Mouse (Mus musculus) R1 (cell line): ENCODE measurements around the gene Ago4.

ENCODE experiments used
- DNase-seq: peaks from one replicate; pipeline ENCODE4 v3.0.0-alpha.2; 2018; ENCODE audit warnings: low read depth, low spot score

Ago4 gene

DNA sequence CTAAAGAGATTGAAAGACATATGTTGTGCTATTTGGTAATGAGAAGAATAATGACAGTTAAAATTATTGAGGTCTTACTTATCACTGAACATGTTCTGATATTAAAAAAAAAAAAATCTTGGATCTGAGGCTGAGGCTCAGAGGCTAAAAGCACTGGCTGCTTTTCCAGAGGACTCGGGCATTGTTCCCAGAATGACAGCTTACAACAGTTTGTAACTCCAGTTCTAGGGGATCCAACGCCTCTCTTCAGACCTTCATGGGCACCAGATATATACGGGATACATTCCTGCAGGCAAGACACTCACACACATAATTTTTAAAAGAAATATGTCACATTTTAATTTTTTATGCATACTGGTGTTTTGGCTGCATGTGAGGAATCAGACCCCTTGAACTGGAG is 7.1 kb downstream of the Ago4 start:
- no peak for DNase-seq

DNA sequence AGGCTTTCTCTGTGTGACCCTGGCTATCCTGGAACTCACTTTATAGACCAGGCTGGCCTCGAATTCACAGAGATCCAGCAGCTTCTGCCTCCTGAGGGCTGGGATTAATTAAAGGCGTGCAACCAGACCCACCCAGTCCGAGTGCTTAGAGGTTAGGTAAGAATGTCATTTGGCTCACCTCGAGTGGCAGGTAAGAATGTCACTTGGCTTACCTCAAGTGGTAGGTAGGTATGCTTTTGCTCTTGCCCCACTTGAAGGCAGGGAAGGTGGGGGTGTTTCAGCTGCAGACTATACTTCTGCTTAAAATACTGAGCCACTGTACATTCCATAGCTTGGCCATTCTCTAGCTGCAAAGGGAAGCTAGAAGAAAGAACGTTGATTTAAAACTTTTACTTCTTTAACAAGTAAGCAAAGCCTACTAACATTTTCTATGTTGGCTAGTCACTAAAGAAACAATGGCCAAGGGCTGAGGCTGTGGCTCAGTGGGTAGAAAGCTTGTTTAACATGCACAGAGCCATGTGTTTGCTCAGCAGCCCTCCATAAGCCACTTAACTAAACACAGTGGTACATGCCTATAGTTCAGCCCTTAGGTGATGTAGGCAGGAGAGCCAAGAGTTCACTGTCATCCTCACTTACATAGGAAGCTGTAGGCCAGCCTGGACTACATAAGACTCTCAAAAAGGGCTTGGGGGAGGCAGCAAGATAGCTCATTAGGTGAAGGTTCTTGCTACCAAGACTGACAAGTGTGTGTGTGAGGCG is 20.8 kb downstream of the Ago4 start:
- no peak for DNase-seq

DNA sequence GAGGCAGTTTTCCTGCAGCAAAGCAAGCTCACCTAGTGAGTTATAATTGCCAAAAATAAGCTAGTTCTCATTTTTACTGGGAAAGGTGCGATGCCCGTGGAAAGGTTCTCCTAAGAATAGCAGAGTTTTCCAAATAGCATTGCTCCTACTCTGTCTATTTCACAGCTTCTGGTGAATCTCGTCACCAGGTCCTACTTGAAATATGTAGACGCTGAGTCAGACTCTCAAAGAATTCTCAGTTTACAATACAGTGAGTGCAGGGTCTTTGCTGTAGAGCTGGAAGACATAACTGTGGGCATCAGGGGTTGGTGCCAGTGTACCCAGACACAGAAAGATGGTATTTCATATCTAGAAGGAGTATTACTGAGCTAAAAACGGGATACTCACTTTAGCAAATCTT is 22.3 kb downstream of the Ago4 start:
- DNase-seq: no peak

DNA sequence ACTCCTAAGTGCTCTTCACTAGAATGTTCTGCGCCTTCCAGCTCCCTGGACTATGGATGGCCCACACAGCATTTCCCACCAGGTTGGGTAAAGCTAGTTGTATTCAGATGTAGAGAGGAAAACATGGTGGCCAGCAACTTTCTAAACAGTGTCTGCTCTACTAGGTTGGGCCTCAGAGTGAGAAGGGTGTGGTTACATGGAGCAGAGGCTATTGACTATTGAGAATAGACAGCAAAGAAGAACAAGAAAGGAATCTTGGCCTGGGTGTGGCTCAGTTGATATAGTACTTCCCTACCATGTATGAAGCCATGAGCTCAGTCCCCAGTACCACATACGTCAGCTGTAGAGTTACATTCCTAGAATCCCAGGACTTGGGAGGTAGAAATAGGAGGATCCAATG is 24.2 kb downstream of the Ago4 start:
- no peak for DNase-seq

DNA sequence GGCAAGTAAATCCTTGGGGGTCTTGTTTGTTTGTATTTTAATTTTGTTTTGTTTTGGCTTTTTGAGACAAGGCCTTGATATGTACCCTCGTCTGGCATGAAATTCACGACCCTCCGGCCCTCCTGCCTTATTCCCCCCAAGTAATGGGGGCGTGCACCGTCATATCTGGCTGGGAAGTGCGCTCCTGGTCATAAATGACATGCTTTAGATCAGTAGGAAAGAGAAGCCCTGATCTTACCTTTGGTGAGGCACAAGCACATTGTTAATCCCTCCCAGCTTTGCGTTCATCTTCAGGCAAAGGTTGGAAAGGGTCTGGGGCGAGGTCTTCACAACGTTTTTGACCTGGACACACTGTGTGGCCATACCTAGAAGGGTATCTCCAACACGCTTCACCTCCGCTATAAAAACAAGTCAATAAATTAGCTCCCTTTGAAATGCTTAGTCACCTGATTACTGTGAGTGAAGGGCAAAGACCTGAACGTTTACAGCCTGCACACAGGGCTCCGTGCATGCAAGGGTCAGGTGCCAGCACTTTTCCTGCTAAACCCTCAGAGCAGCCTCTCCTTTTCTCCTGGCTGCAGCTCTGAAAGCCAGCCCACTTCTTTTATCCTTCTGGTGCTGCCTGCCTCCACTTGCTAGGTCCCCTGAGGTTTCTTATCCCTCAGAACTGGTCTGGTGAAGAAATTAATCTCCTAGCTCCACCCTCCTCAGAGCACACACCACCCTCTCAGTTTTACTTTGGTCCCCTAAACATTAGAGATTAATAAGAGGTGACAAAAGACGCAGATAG is 25.0 kb downstream of the Ago4 start:
- DNase-seq: no peak

DNA sequence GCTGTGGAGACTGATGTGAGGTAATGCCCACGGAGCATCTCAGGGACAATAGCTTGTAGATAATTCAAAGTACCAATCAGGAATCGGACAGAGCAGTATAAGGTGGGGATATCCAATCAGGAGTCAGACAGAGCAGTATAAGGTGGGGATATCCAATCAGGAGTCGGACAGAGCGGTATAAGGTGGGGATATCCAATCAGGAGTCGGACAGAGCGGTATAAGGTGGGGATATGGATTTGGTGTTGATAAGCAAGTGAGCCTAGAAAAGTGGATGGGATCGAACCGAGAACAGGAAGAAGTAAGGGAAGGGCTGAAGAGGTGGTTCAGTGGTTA is 30.3 kb downstream of the Ago4 start:
- DNase-seq: peak; percentile 62

DNA sequence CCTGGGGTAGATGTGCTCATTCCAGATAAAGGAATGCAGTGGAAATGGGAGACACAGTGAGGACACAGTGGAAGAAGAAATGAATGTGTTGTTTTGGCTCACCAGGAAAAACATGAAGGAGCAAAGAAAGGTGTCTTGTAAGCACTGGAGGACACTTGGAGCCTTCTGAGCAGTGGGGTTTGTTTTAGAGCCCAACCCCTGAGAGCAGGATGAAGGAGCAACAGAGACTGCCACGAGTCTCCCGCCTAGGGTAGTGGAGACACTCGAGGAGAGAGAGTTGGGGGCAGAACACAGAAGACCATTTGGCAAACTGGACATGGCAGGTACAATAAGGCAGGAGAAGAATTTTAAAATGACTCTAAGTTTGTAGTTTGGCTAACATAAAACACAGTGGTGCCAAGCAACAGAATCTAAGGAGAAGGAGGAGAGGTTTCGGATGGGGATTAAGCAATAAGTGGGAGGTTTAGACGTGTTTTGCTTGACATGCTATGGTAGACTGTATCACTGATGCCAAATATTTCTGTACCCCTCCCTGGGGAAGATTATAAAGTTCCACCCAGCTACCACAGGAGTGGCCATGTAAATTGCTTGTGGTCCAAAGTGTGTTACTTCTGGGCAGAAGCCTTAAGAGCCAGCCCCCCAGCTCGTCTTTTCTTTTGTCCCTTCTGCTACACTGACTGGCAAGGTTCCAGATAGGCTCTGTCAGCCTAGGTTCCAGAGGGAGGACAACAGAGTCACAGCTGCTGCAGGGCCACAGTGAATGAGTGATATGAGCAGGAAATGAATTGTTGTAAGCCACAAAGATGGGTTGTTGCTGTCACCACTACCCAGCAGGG is 30.9 kb downstream of the Ago4 start:
- no peak for DNase-seq

DNA sequence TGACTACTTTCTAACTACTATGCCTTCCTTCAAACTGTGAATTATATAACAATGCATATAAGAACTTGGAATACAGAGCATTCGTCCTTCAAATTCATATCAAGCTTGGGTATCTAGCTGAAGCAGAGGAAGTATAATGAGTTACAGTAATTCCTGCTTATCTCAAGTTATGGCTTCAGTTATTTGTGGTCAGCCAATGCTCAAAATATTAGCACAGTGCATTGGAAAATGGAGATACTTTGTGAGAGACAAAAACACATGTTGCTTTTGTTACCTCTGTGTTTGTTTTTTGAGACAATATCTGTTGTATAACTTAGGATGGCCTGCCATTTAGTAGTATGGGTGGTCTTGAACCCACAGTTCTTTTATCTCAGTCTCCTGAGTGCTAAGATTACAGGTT is 34.7 kb downstream of the Ago4 start:
- no peak for DNase-seq

DNA sequence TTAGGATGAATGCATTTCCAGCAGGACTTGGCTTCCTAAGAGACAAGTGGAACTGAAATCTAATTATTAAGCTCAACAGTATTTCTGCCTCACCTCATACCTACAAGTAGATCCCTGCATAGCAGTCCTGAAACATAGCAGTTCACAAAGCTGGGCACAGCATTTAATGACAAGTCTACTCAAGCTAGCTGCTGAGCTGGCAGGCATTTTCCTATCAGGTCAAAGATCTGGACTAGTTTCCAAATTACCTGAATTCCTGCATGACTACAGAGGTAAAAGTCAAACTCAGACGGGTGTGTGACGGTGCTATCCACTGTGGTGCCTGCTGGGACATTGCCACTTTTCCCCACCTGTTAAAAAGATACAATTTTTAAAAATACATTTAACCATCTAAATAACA is 36.3 kb downstream of the Ago4 start:
- DNase-seq: no peak

DNA sequence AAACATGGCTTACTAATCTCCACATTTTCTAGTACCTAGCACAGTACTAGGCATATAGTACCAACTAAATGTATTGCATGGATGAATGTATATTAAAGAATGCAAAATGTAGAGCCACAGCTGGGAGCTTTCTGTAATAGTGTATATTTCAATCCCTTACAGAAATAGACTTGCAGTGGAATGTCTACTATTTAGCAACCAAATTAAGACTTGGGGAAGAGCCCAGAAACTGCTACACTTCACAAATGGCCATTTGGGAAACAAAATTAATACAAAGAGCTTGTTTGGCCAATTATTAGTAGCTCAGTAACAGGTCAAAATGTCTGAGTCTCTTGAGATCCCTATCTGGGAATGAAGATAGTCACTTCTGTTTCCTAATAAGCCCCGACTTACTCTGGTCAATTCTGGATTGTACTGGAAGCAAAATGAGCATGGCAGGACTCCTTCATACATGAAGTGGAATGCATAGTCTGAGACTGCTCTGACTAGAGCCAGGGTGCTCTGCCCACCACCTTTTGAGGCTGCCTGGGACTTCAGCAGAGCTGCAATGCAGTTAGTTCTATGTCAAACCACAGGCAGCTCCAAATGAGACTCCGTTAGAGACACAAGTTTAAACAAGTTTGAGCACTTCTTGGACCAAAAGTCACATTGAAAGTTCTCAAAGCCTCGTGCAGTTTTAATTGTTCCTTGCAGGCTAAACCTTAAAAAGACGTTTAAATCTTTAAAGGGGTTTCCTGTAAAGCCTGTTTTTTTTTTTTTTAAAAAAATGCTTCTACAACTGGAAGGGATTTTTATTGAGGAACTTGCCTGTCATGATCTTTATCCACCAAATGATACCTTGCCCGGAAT is 37.1 kb downstream of the Ago4 start:
- DNase-seq: no peak

DNA sequence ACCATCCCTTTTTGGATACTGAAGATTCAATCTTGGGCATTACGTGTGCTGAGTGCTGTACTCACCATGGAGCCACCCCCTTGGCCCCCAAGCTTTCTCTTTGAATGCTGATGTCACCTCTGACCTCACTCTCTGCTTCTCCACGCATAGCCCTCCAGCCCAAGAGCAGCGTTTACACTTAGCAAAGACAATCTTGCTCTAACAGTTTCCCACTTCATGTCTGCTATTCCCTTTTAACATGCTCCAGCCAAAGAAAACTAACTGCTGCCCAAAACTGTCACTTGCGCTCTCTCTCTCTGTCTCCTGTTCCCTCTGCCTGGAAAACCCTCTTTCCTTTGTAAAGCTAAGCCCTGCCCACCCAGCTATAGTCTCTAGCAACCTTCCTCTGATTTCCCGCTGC is 37.8 kb downstream of the Ago4 start:
- no peak for DNase-seq

DNA sequence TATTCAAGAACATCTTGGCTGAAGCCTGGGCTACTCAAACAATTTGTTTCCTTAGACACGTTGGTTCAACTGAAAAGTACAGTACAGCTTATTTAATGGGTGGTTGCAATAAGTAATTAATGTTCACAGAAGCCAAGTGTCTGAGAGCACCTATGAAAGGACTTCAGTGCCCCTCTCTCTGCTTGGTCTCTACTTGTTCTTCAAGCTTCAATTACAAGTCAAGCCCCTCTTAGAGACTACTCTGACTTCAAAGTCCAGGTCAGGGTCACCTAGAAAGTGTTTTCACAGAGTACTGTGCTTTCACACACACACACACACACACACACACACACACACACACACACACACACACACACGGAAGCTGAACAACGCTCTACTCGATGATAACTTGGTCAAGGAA is 39.9 kb downstream of the Ago4 start:
- DNase-seq: no peak

DNA sequence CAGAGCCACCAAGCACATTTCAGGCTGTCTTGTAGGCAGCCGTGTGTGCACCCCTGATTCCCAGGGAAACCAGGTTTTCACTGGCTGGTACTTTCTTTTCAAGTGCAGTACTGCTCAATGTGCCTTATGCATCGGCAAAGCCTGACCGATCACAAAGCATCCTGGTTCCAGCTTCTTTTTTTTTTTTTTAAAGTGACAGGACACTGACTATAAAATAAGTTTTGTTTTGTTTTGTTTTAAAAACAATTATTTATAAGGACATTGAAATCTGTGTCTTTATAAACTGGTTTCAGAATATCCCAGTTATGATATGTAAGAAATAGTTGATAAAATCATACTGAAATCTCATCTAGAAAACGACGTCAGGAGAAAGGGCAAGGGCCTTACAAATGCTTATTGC is 41.3 kb downstream of the Ago4 start:
- no peak for DNase-seq

DNA sequence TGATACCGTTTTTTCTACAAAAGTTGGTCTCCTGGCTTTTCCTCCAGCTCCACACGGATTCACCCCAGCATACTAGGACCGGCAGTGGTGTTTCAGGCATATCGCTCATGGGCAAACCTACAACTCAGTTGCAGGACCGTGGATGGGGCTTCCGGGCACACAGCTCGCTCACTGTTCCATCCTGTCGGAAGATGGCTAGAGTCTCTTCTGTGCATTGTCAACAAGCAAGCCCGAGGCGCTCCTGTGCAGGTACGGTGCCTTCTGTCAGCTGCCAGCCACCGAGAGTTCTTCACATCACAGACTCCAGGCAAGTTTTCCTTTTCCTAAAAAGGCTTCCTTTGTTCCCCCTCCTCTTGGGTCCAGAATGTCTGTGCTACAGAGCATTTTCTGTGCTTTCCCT is 42.5 kb downstream of the Ago4 start:
- DNase-seq: no peak

DNA sequence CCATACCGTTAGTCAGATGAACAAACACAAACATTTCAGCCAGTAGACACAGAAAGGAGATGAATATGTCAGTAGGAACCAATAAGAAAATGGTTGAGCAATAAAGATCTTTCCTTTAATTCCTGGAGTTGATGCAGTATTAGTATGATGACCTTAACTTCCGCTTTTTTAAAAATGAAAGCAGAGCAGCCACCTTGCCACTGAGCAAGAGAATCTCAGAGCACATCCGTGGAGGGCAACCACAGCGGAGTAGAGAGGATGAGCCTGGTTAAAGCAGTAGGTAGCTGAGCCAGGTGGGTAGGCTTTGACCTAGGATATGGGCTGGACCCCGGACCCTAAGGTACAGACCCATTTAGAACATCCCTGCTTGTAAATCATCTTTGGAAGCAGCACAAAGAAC is 43.5 kb downstream of the Ago4 start:
- no peak for DNase-seq

DNA sequence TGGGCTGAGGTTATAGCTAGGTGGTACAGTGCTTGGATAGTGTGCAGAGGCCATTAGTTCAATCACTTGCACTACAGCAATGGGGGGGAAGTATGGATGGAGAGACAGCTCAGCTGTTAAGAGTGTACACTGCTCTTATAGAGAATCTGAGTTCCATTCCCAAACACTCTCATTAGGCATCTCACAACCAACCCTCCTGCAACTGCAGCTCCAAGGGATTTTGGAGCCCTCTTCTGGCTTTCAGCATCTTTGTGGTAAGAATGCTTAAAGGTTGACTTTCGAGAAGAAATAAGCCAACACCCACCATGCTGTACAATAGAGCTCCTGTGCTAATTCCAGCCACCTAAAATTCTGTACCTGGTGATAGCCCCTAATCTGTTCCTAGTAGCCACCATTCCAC is 47.1 kb downstream of the Ago4 start:
- no peak for DNase-seq

DNA sequence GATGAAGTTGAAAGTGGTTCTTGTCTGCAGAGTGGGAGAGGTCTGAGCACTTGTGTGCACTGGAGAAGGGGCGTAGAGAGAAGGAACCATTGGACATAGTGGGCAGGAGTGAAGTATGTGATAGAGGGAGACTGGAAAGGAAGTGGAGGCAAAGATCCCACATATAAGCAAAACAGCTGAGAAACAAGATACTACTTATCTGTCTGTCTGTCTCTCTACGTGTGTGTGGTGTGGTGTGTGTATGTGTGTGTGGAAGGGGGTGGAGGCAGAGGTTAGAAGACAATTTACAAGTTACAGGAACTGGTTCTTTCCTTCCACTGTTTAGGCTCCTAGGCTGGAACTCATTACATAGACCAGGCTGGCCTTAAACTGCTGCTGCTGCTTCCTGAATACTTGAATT is 48.2 kb downstream of the Ago4 start:
- DNase-seq: no peak

DNA sequence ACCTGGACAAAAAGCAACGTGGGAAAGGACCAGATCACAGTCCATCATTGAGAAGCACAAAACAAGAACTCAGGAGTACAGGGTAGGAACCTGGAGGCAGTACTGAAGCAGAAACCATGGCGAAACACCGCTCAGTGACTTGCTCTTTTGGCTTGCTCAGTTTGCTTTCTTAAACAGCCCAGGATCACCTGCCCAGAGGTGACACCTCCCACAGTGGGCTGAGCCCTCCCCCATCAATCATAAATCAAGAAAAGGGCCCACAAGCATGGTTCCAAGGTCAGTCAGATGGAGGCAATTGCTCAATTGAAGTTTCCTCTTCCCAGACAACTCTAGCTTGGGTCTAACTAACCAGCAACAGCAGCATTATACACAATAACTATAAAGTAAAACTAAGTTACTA is 49.4 kb downstream of the Ago4 start:
- DNase-seq: no peak

DNA sequence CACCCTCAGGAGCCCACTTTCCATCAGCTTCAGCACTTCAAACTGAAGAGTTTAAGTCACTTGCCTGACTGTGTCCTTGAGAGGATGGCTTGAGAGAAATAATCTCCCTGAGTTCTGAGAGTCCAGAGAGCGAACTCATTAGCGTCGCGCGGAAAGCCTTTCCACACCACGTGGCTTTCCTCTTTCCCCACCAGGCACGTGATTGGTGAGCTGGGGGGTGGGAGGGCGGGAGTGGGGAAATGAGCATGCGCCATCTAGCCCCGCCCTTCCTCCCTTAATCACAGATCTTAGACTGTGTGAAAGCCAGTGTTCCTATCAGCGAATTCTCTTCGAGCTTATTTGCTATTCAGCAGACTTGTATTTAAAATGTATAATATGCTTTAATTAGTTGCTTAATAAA is 50.3 kb downstream of the Ago4 start:
- peak; percentile 56 for DNase-seq

DNA sequence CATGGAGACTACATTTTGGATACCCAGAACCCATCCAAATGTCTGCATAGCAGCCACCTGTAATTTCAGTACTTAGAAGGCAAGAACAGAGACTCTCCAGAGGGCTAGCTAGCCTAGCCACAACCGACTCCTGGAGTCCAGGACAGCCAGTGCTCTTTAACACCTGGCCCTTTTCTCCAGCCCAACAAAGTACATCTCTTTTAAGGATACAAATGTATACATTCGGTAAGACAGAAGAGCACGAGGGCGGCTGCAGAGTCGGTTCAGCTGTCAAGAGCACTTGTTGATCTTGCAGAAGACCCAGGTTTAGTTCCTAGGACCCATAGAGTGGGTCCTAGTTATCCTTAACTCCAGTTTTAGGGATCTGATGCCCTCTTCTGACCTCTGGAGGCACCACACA is 51.8 kb downstream of the Ago4 start:
- DNase-seq: no peak

DNA sequence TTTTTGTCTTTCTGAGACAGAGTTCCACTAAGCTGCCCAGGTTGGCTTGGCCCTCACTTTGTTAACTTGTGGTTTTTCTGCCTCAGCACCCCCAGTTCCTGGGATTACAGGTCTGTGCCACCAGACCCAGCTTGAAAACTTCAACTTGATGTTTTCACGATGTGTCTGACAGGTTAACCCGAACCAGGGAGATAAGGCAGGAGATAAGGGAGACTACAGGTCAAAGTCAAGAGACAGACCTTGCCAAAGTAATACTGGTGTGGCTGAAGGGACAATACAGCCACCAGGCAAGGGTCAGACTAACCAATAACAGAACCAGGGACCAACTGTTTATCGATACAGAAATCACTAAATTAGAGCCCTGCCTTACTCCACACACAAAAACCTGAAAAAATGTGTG is 53.0 kb downstream of the Ago4 start:
- no peak for DNase-seq

DNA sequence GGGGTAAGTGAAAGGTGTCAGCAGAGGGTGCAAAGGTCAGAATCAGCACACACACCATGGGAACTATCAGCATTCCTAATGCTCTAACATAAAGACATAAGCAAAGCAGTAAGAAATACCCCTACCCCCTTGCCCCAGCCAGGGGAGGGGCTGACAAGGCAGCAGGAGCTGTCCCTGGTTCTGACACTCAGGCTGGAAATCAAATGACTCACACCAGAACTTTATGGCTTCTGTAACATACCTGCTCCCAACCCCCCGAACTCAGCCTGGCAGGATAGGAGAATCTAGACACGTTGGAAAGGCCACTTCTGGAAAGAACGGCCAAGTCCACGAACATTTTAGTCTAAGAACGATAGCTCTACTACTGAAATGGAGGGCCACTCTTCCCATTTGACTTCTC is 60.2 kb downstream of the Ago4 start:
- DNase-seq: peak; percentile 44
